Mouse (Mus musculus): Measurements from ENCODE around the gene Wdr78. TPM values are rescaled to one million over a fixed set of nuclear protein-coding genes. Genes with fewer than 3 reads are reported as not detected.

Gene Wdr78
- polyA plus RNA-seq, 1 experiment: 0.36 TPM

- no peak for TF ChIP-seq CEBPB (IDR thresholded peaks at IDR 0.05; ENCODE audit: low read depth)
- no peak for TF ChIP-seq CTCF (IDR thresholded peaks at IDR 0.05; ENCODE audit: control insufficient read depth, insufficient read depth, insufficient read length)
- TF ChIP-seq MYOG (IDR thresholded peaks at IDR 0.05; ENCODE audit: control insufficient read depth, extremely low read depth, insufficient read length): no peak
- TF ChIP-seq MYOD1 (IDR thresholded peaks at IDR 0.05; ENCODE audit: control insufficient read depth, insufficient read length, low read depth): no peak
- TF ChIP-seq FOSL1 (IDR thresholded peaks at IDR 0.05; ENCODE audit: insufficient read depth, low read length, poor library complexity, severe bottlenecking): no peak
- no peak for TF ChIP-seq USF1 (IDR thresholded peaks at IDR 0.05; ENCODE audit: low read depth)
- TF ChIP-seq MAX (IDR thresholded peaks at IDR 0.05): no peak
- Histone ChIP-seq H3K79me2 (ENCODE audit: control insufficient read depth, insufficient read depth) (no peaks in the 10 kb centered on the region), H3K27me3 (ENCODE audit: control insufficient read depth, insufficient read depth, insufficient read length) (no peaks in the 10 kb centered on the region), H3K79me3 (ENCODE audit: low read depth) (no peaks in the 10 kb centered on the region), H3K4me3 (ENCODE audit: insufficient read depth, poor library complexity, severe bottlenecking) (no peak overlapping the region), H3ac (ENCODE audit: control insufficient read depth, insufficient read length, low read depth) (no peak overlapping the region), H3K36me3 (ENCODE audit: control insufficient read depth, insufficient read depth) (no peaks in the 10 kb centered on the region)
Measured at GRCm38 (mm10) chr4:103006266-103006665, 108.1 kb downstream of the Wdr78 start.

GRCm38 (mm10) chr4:103005190-103005945 lies 109.0 kb downstream of the Wdr78 start:
- no peaks in the 10 kb centered on the region for H3K79me3 ChIP-seq (ENCODE audit: low read depth)
- no peak overlapping the region for H3ac ChIP-seq (ENCODE audit: control insufficient read depth, insufficient read length, low read depth)

GRCm38 (mm10) chr4:103004681-103005080 lies 109.7 kb downstream of the Wdr78 start:
- Histone ChIP-seq H3K36me3 (ENCODE audit: control insufficient read depth, insufficient read depth) (no peaks in the 10 kb centered on the region), H3K79me2 (ENCODE audit: control insufficient read depth, insufficient read depth) (no peaks in the 10 kb centered on the region), H3ac (ENCODE audit: control insufficient read depth, insufficient read length, low read depth) (no peak overlapping the region), H3K79me3 (ENCODE audit: low read depth) (no peaks in the 10 kb centered on the region), H3K27me3 (ENCODE audit: control insufficient read depth, insufficient read depth, insufficient read length) (no peaks in the 10 kb centered on the region), H3K4me3 (ENCODE audit: insufficient read depth, poor library complexity, severe bottlenecking) (no peak overlapping the region)
- TF ChIP-seq MAX (IDR thresholded peaks at IDR 0.05): no peak
- no peak for TF ChIP-seq MYOD1 (IDR thresholded peaks at IDR 0.05; ENCODE audit: control insufficient read depth, insufficient read length, low read depth)
- TF ChIP-seq CEBPB (IDR thresholded peaks at IDR 0.05; ENCODE audit: low read depth): no peak
- TF ChIP-seq FOSL1 (IDR thresholded peaks at IDR 0.05; ENCODE audit: insufficient read depth, low read length, poor library complexity, severe bottlenecking): no peak
- TF ChIP-seq MYOG (IDR thresholded peaks at IDR 0.05; ENCODE audit: control insufficient read depth, extremely low read depth, insufficient read length): no peak
- no peak for TF ChIP-seq CTCF (IDR thresholded peaks at IDR 0.05; ENCODE audit: control insufficient read depth, insufficient read depth, insufficient read length)
- no peak for TF ChIP-seq USF1 (IDR thresholded peaks at IDR 0.05; ENCODE audit: low read depth)

More at GRCm38 (mm10) chr4:103005190-103005945, 109.0 kb downstream of the Wdr78 start:
- Histone ChIP-seq H3K36me3 (ENCODE audit: control insufficient read depth, insufficient read depth) (no peaks in the 10 kb centered on the region), H3K4me3 (ENCODE audit: insufficient read depth, poor library complexity, severe bottlenecking) (no peak overlapping the region), H3K27me3 (ENCODE audit: control insufficient read depth, insufficient read depth, insufficient read length) (no peaks in the 10 kb centered on the region), H3K79me2 (ENCODE audit: control insufficient read depth, insufficient read depth) (no peaks in the 10 kb centered on the region)
- TF ChIP-seq MYOG (IDR thresholded peaks at IDR 0.05; ENCODE audit: control insufficient read depth, extremely low read depth, insufficient read length) (no peak), CEBPB (IDR thresholded peaks at IDR 0.05; ENCODE audit: low read depth) (no peak), MAX (IDR thresholded peaks at IDR 0.05) (no peak), USF1 (IDR thresholded peaks at IDR 0.05; ENCODE audit: low read depth) (no peak), MYOD1 (IDR thresholded peaks at IDR 0.05; ENCODE audit: control insufficient read depth, insufficient read length, low read depth) (no peak), CTCF (IDR thresholded peaks at IDR 0.05; ENCODE audit: control insufficient read depth, insufficient read depth, insufficient read length) (no peak), FOSL1 (IDR thresholded peaks at IDR 0.05; ENCODE audit: insufficient read depth, low read length, poor library complexity, severe bottlenecking) (no peak)

GRCm38 (mm10) chr4:102991685-102992084 lies 122.7 kb downstream of the Wdr78 start:
- no peak overlapping the region for H3ac ChIP-seq (ENCODE audit: control insufficient read depth, insufficient read length, low read depth)

GRCm38 (mm10) chr4:102990595-102991340 lies 123.6 kb downstream of the Wdr78 start:
- Histone ChIP-seq H3K36me3 (ENCODE audit: control insufficient read depth, insufficient read depth) (no peaks in the 10 kb centered on the region), H3K79me3 (ENCODE audit: low read depth) (no peaks in the 10 kb centered on the region), H3K79me2 (ENCODE audit: control insufficient read depth, insufficient read depth) (no peaks in the 10 kb centered on the region), H3K27me3 (ENCODE audit: control insufficient read depth, insufficient read depth, insufficient read length) (no peaks in the 10 kb centered on the region), H3ac (ENCODE audit: control insufficient read depth, insufficient read length, low read depth) (no peak overlapping the region), H3K4me3 (ENCODE audit: insufficient read depth, poor library complexity, severe bottlenecking) (no peak overlapping the region)
- TF ChIP-seq MAX (IDR thresholded peaks at IDR 0.05): no peak
- no peak for TF ChIP-seq CEBPB (IDR thresholded peaks at IDR 0.05; ENCODE audit: low read depth)
- TF ChIP-seq CTCF (IDR thresholded peaks at IDR 0.05; ENCODE audit: control insufficient read depth, insufficient read depth, insufficient read length): no peak
- TF ChIP-seq USF1 (IDR thresholded peaks at IDR 0.05; ENCODE audit: low read depth): no peak

More at GRCm38 (mm10) chr4:102991685-102992084, 122.7 kb downstream of the Wdr78 start:
- Histone ChIP-seq H3K4me3 (ENCODE audit: insufficient read depth, poor library complexity, severe bottlenecking) (no peak overlapping the region), H3K79me2 (ENCODE audit: control insufficient read depth, insufficient read depth) (no peaks in the 10 kb centered on the region), H3K36me3 (ENCODE audit: control insufficient read depth, insufficient read depth) (no peaks in the 10 kb centered on the region), H3K27me3 (ENCODE audit: control insufficient read depth, insufficient read depth, insufficient read length) (no peaks in the 10 kb centered on the region), H3K79me3 (ENCODE audit: low read depth) (no peaks in the 10 kb centered on the region)
- TF ChIP-seq MYOD1 (IDR thresholded peaks at IDR 0.05; ENCODE audit: control insufficient read depth, insufficient read length, low read depth): no peak
- no peak for TF ChIP-seq FOSL1 (IDR thresholded peaks at IDR 0.05; ENCODE audit: insufficient read depth, low read length, poor library complexity, severe bottlenecking)
- TF ChIP-seq CEBPB (IDR thresholded peaks at IDR 0.05; ENCODE audit: low read depth): no peak
- no peak for TF ChIP-seq CTCF (IDR thresholded peaks at IDR 0.05; ENCODE audit: control insufficient read depth, insufficient read depth, insufficient read length)
- TF ChIP-seq USF1 (IDR thresholded peaks at IDR 0.05; ENCODE audit: low read depth): no peak
- no peak for TF ChIP-seq MAX (IDR thresholded peaks at IDR 0.05)
- no peak for TF ChIP-seq MYOG (IDR thresholded peaks at IDR 0.05; ENCODE audit: control insufficient read depth, extremely low read depth, insufficient read length)
